Mouse (Mus musculus) adrenal gland, adult 2 months (tissue): ENCODE data around the gene Slc28a2. TPM values are rescaled to one million over a fixed set of nuclear protein-coding genes. Genes with fewer than 3 reads are reported as not detected.
"Not testable (repeated sequence)": the region's sequence is repeated elsewhere in the genome, so short reads cannot be mapped to it uniquely, and the experiment has no call there.

Source experiments
- DNase-seq: peaks from one replicate; pipeline ENCODE4 v3.0.0; 2021
- polyA plus RNA-seq: library from polyadenylated mRNA; depleted of rRNA; stranded (reverse); fragments of >200 nt; gene quantifications from 2 replicates; pipeline ENCODE4 v1.2.3, GENCODE M21; 2012; rRNA removed
- total RNA-seq, 2 experiments: library from RNA; stranded (reverse); gene quantifications; 2 replicates each; pipeline ENCODE4 v1.2.3; 2021

Gene Slc28a2
- total and polyA plus RNA-seq, 3 experiments: 0.83 to 2.7 (median 1.5) TPM

- DNase-seq: peak; percentile 97
Measured at GRCm38 (mm10) chr2:122467351-122468013, 41.2 kb downstream of the Slc28a2 start.

GRCm38 (mm10) chr2:122469221-122469620, 42.9 kb downstream of the Slc28a2 start:
- DNase-seq: no peak

- no peak for DNase-seq
Measured at GRCm38 (mm10) chr2:122476585-122476984, 50.3 kb downstream of the Slc28a2 start.

- not testable (repeated sequence) for DNase-seq
Measured at GRCm38 (mm10) chr2:122483787-122484186, 57.5 kb downstream of the Slc28a2 start.

GRCm38 (mm10) chr2:122484641-122485040, 58.4 kb downstream of the Slc28a2 start, which contains the start of gene Gm14085:
Gene Gm14085 (plus strand): TSS chr2:122484941.
- no peak for DNase-seq

- not testable (repeated sequence) for DNase-seq
Measured at GRCm38 (mm10) chr2:122485654-122486053, 59.4 kb downstream of the Slc28a2 start.

GRCm38 (mm10) chr2:122486122-122486521, 59.8 kb downstream of the Slc28a2 start:
- DNase-seq: not testable (repeated sequence)

- DNase-seq: no peak
Measured at GRCm38 (mm10) chr2:122486674-122487073, 60.4 kb downstream of the Slc28a2 start.

Other genes with a start within 250 kb of the Slc28a2 start
- not detected for gene Patl2, start 240.3 kb upstream of the Slc28a2 start, total RNA-seq
- gene Patl2, start 240.3 kb upstream of the Slc28a2 start, polyA plus RNA-seq: 0.03 TPM in 1 of 2 replicates, not detected in the other
- not detected for gene Terb2, start 240.2 kb upstream of the Slc28a2 start, total RNA-seq
- not detected in 2 replicates for gene Terb2, start 240.2 kb upstream of the Slc28a2 start, polyA plus RNA-seq
- gene Sord, start 191.7 kb upstream of the Slc28a2 start, total RNA-seq: 100 to 1,000 TPM in 1 of 2 experiments, 10 to 100 TPM in 1; 57.2 to 112 TPM
- 10.3 and 10.5 TPM in 2 replicates for gene Sord, start 191.7 kb upstream of the Slc28a2 start, polyA plus RNA-seq
- under 1 TPM in 1 of 2 experiments, not detected in 1; 0.07 TPM for gene Duox2, start 128.0 kb upstream of the Slc28a2 start, total RNA-seq
- gene Duox2, start 128.0 kb upstream of the Slc28a2 start, polyA plus RNA-seq: 0.04 and 0.06 TPM in 2 replicates
- gene Duoxa2, start 127.6 kb upstream of the Slc28a2 start, total RNA-seq: not detected
- gene Duoxa2, start 127.6 kb upstream of the Slc28a2 start, polyA plus RNA-seq: 0.08 TPM in 1 of 2 replicates, not detected in the other
- gene Duoxa1, start 112.7 kb upstream of the Slc28a2 start, total RNA-seq: under 1 TPM in 1 of 2 experiments, not detected in 1; 0.31 TPM
- gene Duoxa1, start 112.7 kb upstream of the Slc28a2 start, polyA plus RNA-seq: 0.58 and 0.97 TPM in 2 replicates
- not detected for gene Duox1, start 110.8 kb upstream of the Slc28a2 start, total RNA-seq
- gene Duox1, start 110.8 kb upstream of the Slc28a2 start, polyA plus RNA-seq: 0.07 and 0.17 TPM in 2 replicates
- 10 to 100 TPM in 1 of 2 experiments, 1 to 10 TPM in 1; 6.0 to 13.0 TPM for gene Shf, start 57.3 kb upstream of the Slc28a2 start, total RNA-seq
- gene Shf, start 57.3 kb upstream of the Slc28a2 start, polyA plus RNA-seq: 12.3 and 15.9 TPM in 2 replicates
- under 1 TPM in 1 of 2 experiments, not detected in 1; 0.07 TPM for gene Gm14085, start 58.5 kb downstream of the Slc28a2 start, total RNA-seq
- 0.08 and 0.13 TPM in 2 replicates for gene Gm14085, start 58.5 kb downstream of the Slc28a2 start, polyA plus RNA-seq
- 1 to 10 TPM; 4.4 to 6.6 TPM for gene Gatm, start 184.8 kb downstream of the Slc28a2 start, total RNA-seq
- 2.3 and 3.3 TPM in 2 replicates for gene Gatm, start 184.8 kb downstream of the Slc28a2 start, polyA plus RNA-seq
- gene AA467197, start 210.5 kb downstream of the Slc28a2 start, total RNA-seq: 1 to 10 TPM; 1.4 to 2.5 TPM
- not detected in 2 replicates for gene AA467197, start 210.5 kb downstream of the Slc28a2 start, polyA plus RNA-seq